Comparison of ENCODE assay signal across 9 mouse cellular contexts in genomic region chr2:130634006-130634738, GRCm38 (mm10). TPM values are rescaled to one million over a fixed set of nuclear protein-coding genes. Genes with fewer than 3 reads are reported as not detected.
DNase-seq lines count a peak whose midpoint lies in the region; ATAC-seq and TF ChIP-seq lines count a peak whose summit lies in the region.
"Had no signal": no experiment of that assay in that cellular context is flagged by ENCODE, and none has a peak within 500 bp of the region (broad histone marks: within the 10 kb centered on the region; RNA-seq: fewer than 3 reads in every experiment).

No protein-coding gene starts in this region.

- H3K79me2 ChIP-seq in heart, adult 2 months (replicated peaks; ENCODE audit: control insufficient read depth, insufficient read depth, low read length) = peaks cover 3% of the 10 kb centered on the region; the same call in 1 of the 2 replicates

- intact Hi-C loops in heart, adult 2 months (cut with DNase I) = no loop called here
- intact Hi-C loops in gastrocnemius, postnatal 14 days (cut with DNase I; ENCODE audit: low total_unique reads) = no loop called here

- TF ChIP-seq CTCF in heart, adult 2 months (IDR thresholded peaks at IDR 0.05) = no peak

- no peak for ATAC-seq in heart, embryonic 14.5 days (ENCODE audit: insufficient number of reproducible peaks, insufficient read depth, low FRiP score, low read depth)
- ATAC-seq in forebrain, embryonic 12.5 days (ENCODE audit: low FRiP score) = peak; percentile 34
- no peak for ATAC-seq in liver, embryonic 15.5 days (ENCODE audit: insufficient read depth)
- ATAC-seq in monocyte, adult 5-6 weeks (replicated peaks; ENCODE audit: insufficient number of reproducible peaks, low FRiP score, low TSS enrichment, poor library complexity, severe bottlenecking) = no peak

- TF ChIP-seq POLR2A in heart, adult 2 months (IDR thresholded peaks at IDR 0.05; ENCODE audit: insufficient read depth, low read depth, low read length) = no peak

- TF ChIP-seq EP300 in heart, adult 2 months (IDR thresholded peaks at IDR 0.05; ENCODE audit: insufficient read depth, low read depth, low read length) = no peak

- H3K4me3 ChIP-seq in heart, embryonic 14.5 days (ENCODE audit: control insufficient read depth in 1 of 2, insufficient read depth in 1 of 2, low read depth in 1 of 2, low read length in 2 of 2) = peak overlapping the region; percentile 40 to 44
- H3K4me3 ChIP-seq in heart, adult 2 months = no peak overlapping the region; the same call in 1 of the 2 replicates
- peak overlapping the region; percentile 23; the same call in 1 of the 2 replicates for H3K4me3 ChIP-seq in forebrain, embryonic 12.5 days (replicated peaks)
- H3K4me3 ChIP-seq in liver, embryonic 15.5 days (replicated peaks) = no peak overlapping the region

- no peak overlapping the region for H3K27ac ChIP-seq in heart, embryonic 14.5 days (replicated peaks in 1 of 2; ENCODE audit: control insufficient read depth in 1 of 2, insufficient read depth in 1 of 2, low read depth in 2 of 2, low read length in 2 of 2)
- H3K27ac ChIP-seq in heart, adult 2 months = no peak overlapping the region
- H3K27ac ChIP-seq in forebrain, embryonic 12.5 days = 0 out of 2 replicates have a peak overlapping the region, but pooled peaks have one; percentile 14
- H3K27ac ChIP-seq in liver, embryonic 15.5 days (replicated peaks) = no peak overlapping the region

- H3K9ac ChIP-seq in heart, embryonic 14.5 days (ENCODE audit: low read length) = peak overlapping the region; percentile 67
- H3K9ac ChIP-seq in heart, adult 2 months (ENCODE audit: low read depth, low read length) = no peak overlapping the region
- H3K9ac ChIP-seq in forebrain, embryonic 12.5 days = no peak overlapping the region
- H3K9ac ChIP-seq in liver, embryonic 15.5 days = no peak overlapping the region

- 20% methylated on average over 14 of the region's 14 CpGs for WGBS in heart, embryonic 14.5 days
- WGBS in heart, adult 2 months = 37% methylated on average over 14 of the region's 14 CpGs
- WGBS in forebrain, embryonic 12.5 days = 8% methylated on average over 14 of the region's 14 CpGs
- WGBS in liver, embryonic 15.5 days (ENCODE audit: insufficient replicate concordance) = 25% methylated on average over 14 of the region's 14 CpGs

- H3K27me3 ChIP-seq in heart, embryonic 14.5 days (ENCODE audit: control insufficient read depth, insufficient read depth, low read length) = peaks cover 67% of the 10 kb centered on the region
- peaks cover 6% of the 10 kb centered on the region; the same call in 1 of the 2 replicates for H3K27me3 ChIP-seq in heart, adult 2 months (ENCODE audit: control insufficient read depth, insufficient read depth, low read length)
- peaks cover 61% of the 10 kb centered on the region for H3K27me3 ChIP-seq in forebrain, embryonic 12.5 days
- H3K27me3 ChIP-seq in liver, embryonic 15.5 days = peaks cover 76% of the 10 kb centered on the region
- H3K27me3 ChIP-seq: CH12.LX had no signal

- no peaks in the 10 kb centered on the region for H3K9me3 ChIP-seq in heart, embryonic 14.5 days (ENCODE audit: control insufficient read depth, low read length)
- no peaks in the 10 kb centered on the region for H3K9me3 ChIP-seq in forebrain, embryonic 12.5 days
- no peaks in the 10 kb centered on the region for H3K9me3 ChIP-seq in liver, embryonic 15.5 days (replicated peaks)

- H3K36me3 ChIP-seq in heart, embryonic 14.5 days (ENCODE audit: control insufficient read depth, insufficient read depth, low read length) = no peaks in the 10 kb centered on the region
- H3K36me3 ChIP-seq in heart, adult 2 months (ENCODE audit: control insufficient read depth, insufficient read depth, low read length) = no peaks in the 10 kb centered on the region
- no peaks in the 10 kb centered on the region for H3K36me3 ChIP-seq in forebrain, embryonic 12.5 days (replicated peaks)
- 0 out of 2 replicates have a peak, but pooled peaks cover 4% of the 10 kb centered on the region for H3K36me3 ChIP-seq in liver, embryonic 15.5 days (replicated peaks)

- no peak for DNase-seq in heart, adult 2 months
- DNase-seq in brain, adult 2 months (ENCODE audit: low read depth, low spot score) = peak; percentile 90
- no peak for DNase-seq in gastrocnemius, postnatal 14 days
- no peak for DNase-seq in left cerebral cortex, adult 8-10 months (ENCODE audit: low spot score in 2 of 2)

- peak overlapping the region; percentile 93 for H3K4me2 ChIP-seq in heart, embryonic 14.5 days (ENCODE audit: low read length)
- H3K4me2 ChIP-seq in forebrain, embryonic 12.5 days = peak overlapping the region; percentile 59
- H3K4me2 ChIP-seq in liver, embryonic 15.5 days = peak overlapping the region; percentile 60

- peaks cover 7 to 18% of the 10 kb centered on the region in 2 experiments; a peak in 3 of 4 replicates for H3K4me1 ChIP-seq in heart, embryonic 14.5 days (ENCODE audit: control insufficient read depth in 2 of 2, insufficient read depth in 2 of 2, low read length in 2 of 2)
- H3K4me1 ChIP-seq in heart, adult 2 months (ENCODE audit: control insufficient read depth, insufficient read depth, low read length) = no peaks in the 10 kb centered on the region
- H3K4me1 ChIP-seq in forebrain, embryonic 12.5 days = peaks cover 43% of the 10 kb centered on the region
- H3K4me1 ChIP-seq in liver, embryonic 15.5 days (replicated peaks) = peaks cover 34% of the 10 kb centered on the region

RNA-seq across cellular contexts. Expression of gene Ubox5, which starts 4.3 kb away (rescaled TPM):
- polyA plus RNA-seq in heart, embryonic 14.5 days (2014; fragmentation: Nextera tagmentation; extraction: Ambion mirVana) = 6.9 and 7.5 TPM in 2 replicates
- 1 to 10 TPM; 3.9 to 5.2 TPM for total RNA-seq in heart, adult 2 months (2021)
- 5.0 and 5.6 TPM in 2 replicates for polyA plus RNA-seq in heart, adult 2 months (2012; rRNA removed)
- 13.1 and 16.9 TPM in 2 replicates for polyA plus RNA-seq in forebrain, embryonic 12.5 days (2016; fragmentation: Nextera tagmentation; extraction: Ambion mirVana)
- 4.8 and 5.0 TPM in 2 replicates for polyA plus RNA-seq in liver, embryonic 15.5 days (2015; fragmentation: Nextera tagmentation; extraction: Ambion mirVana)
- 2.9 to 5.1 TPM (median 3.5 TPM) in 3 replicates for total RNA-seq in monocyte, adult 5-6 weeks (2017)
- 1 to 10 TPM; 3.8 to 5.2 TPM for total RNA-seq in gastrocnemius, postnatal 14 days (2021)
- 10 to 100 TPM; 11.7 to 14.7 (median 12.5) TPM for total RNA-seq in left cerebral cortex, adult 8-10 months (2022)

RNA-seq across cellular contexts. Expression of gene Fastkd5, which starts 4.3 kb away (rescaled TPM):
- 14.9 and 15.1 TPM in 2 replicates for polyA plus RNA-seq in heart, embryonic 14.5 days (2014; fragmentation: Nextera tagmentation; extraction: Ambion mirVana)
- total RNA-seq in heart, adult 2 months (2021) = 1 to 10 TPM; 7.5 to 9.0 TPM
- 2.2 and 5.1 TPM in 2 replicates for polyA plus RNA-seq in heart, adult 2 months (2012; rRNA removed)
- 16.8 and 19.3 TPM in 2 replicates for polyA plus RNA-seq in forebrain, embryonic 12.5 days (2016; fragmentation: Nextera tagmentation; extraction: Ambion mirVana)
- 8.6 and 9.5 TPM in 2 replicates for polyA plus RNA-seq in liver, embryonic 15.5 days (2015; fragmentation: Nextera tagmentation; extraction: Ambion mirVana)
- 5.1 to 10.8 TPM (median 9.0 TPM) in 3 replicates for total RNA-seq in monocyte, adult 5-6 weeks (2017)
- total RNA-seq in gastrocnemius, postnatal 14 days (2021) = 1 to 10 TPM; 5.4 to 6.1 TPM
- total RNA-seq in left cerebral cortex, adult 8-10 months (2022) = 1 to 10 TPM; 6.5 to 9.2 (median 7.3) TPM

RNA-seq across cellular contexts. Expression of gene Lzts3, which starts 8.4 kb away (rescaled TPM):
- 0.35 and 0.80 TPM in 2 replicates for polyA plus RNA-seq in heart, embryonic 14.5 days (2014; fragmentation: Nextera tagmentation; extraction: Ambion mirVana)
- total RNA-seq in heart, adult 2 months (2021) = 1 to 10 TPM; 4.9 to 5.1 TPM
- polyA plus RNA-seq in heart, adult 2 months (2012; rRNA removed) = 5.8 and 7.2 TPM in 2 replicates
- polyA plus RNA-seq in forebrain, embryonic 12.5 days (2016; fragmentation: Nextera tagmentation; extraction: Ambion mirVana) = 7.2 and 7.4 TPM in 2 replicates
- polyA plus RNA-seq in liver, embryonic 15.5 days (2015; fragmentation: Nextera tagmentation; extraction: Ambion mirVana) = 1.4 and 2.0 TPM in 2 replicates
- 0.29 to 0.95 TPM (median 0.85 TPM) in 3 replicates for total RNA-seq in monocyte, adult 5-6 weeks (2017)
- 1 to 10 TPM; 1.7 to 2.5 TPM for total RNA-seq in gastrocnemius, postnatal 14 days (2021)
- total RNA-seq in left cerebral cortex, adult 8-10 months (2022) = 100 to 1,000 TPM; 186 to 214 (median 199) TPM

RNA-seq across cellular contexts. Expression of gene Ddrgk1, which starts 30.3 kb away (rescaled TPM):
- 41.2 and 44.8 TPM in 2 replicates for polyA plus RNA-seq in heart, embryonic 14.5 days (2014; fragmentation: Nextera tagmentation; extraction: Ambion mirVana)
- 10 to 100 TPM; 71.1 to 96.0 TPM for total RNA-seq in heart, adult 2 months (2021)
- polyA plus RNA-seq in heart, adult 2 months (2012; rRNA removed) = 35.2 and 47.0 TPM in 2 replicates
- polyA plus RNA-seq in forebrain, embryonic 12.5 days (2016; fragmentation: Nextera tagmentation; extraction: Ambion mirVana) = 47.8 and 49.7 TPM in 2 replicates
- 40.6 and 43.8 TPM in 2 replicates for polyA plus RNA-seq in liver, embryonic 15.5 days (2015; fragmentation: Nextera tagmentation; extraction: Ambion mirVana)
- 79.9 to 114 TPM (median 86.8 TPM) in 3 replicates for total RNA-seq in monocyte, adult 5-6 weeks (2017)
- 10 to 100 TPM; 70.0 to 74.8 TPM for total RNA-seq in gastrocnemius, postnatal 14 days (2021)
- 100 to 1,000 TPM; 106 to 118 (median 114) TPM for total RNA-seq in left cerebral cortex, adult 8-10 months (2022)

RNA-seq across cellular contexts. Expression of gene Itpa, which starts 33.2 kb away (rescaled TPM):
- polyA plus RNA-seq in heart, embryonic 14.5 days (2014; fragmentation: Nextera tagmentation; extraction: Ambion mirVana) = 71.5 and 77.0 TPM in 2 replicates
- total RNA-seq in heart, adult 2 months (2021) = 10 to 100 TPM; 14.9 to 16.8 TPM
- 24.0 and 31.6 TPM in 2 replicates for polyA plus RNA-seq in heart, adult 2 months (2012; rRNA removed)
- polyA plus RNA-seq in forebrain, embryonic 12.5 days (2016; fragmentation: Nextera tagmentation; extraction: Ambion mirVana) = 145 and 147 TPM in 2 replicates
- 41.0 and 44.8 TPM in 2 replicates for polyA plus RNA-seq in liver, embryonic 15.5 days (2015; fragmentation: Nextera tagmentation; extraction: Ambion mirVana)
- total RNA-seq in monocyte, adult 5-6 weeks (2017) = 33.0 to 47.1 TPM (median 41.8 TPM) in 3 replicates
- 10 to 100 TPM; 10.7 to 12.5 TPM for total RNA-seq in gastrocnemius, postnatal 14 days (2021)
- 10 to 100 TPM; 35.7 to 41.7 (median 38.3) TPM for total RNA-seq in left cerebral cortex, adult 8-10 months (2022)

Comparison
In these comparisons a context has a peak if more than half of its experiments do, and no peak if none do; other contexts are left out.
1. H3K4me3 ChIP-seq: peak in heart, embryonic 14.5 days (2 of 2) and forebrain, embryonic 12.5 days (single experiment); none in heart, adult 2 months (single experiment) and liver, embryonic 15.5 days (single experiment).
2. RNA of gene Lzts3, which starts 8.4 kb away (total RNA-seq): 186 to 214 TPM in left cerebral cortex, adult 8-10 months; 4.9 to 5.1 TPM in heart, adult 2 months, 1.7 to 2.5 TPM in gastrocnemius, postnatal 14 days and 0.29 to 0.95 TPM in monocyte, adult 5-6 weeks; every median in the first group is over 10 times any median in the second.
3. Peak in every context shown above with its lines, with median percentiles within 50 percentile points of each other: H3K4me2 ChIP-seq.